Mouse (Mus musculus) lung, postnatal 0 days (tissue): Measurements from ENCODE around the gene 9230112D13Rik.

Experiments used
- CTCF ChIP-seq: IDR thresholded peaks from 2 replicates; pipeline ENCODE4 v1.5.1; 2016; ENCODE audit warnings: antibody characterized with exemption, mild to moderate bottlenecking
- EP300 ChIP-seq: IDR thresholded peaks from 2 replicates; pipeline ENCODE4 v1.6.1; 2016; ENCODE audit warnings: antibody characterized with exemption, mild to moderate bottlenecking, control low read depth

GRCm38 (mm10) chr14:34570294-34570693 is 47.7 kb upstream of the 9230112D13Rik start:
- TF ChIP-seq CTCF, result peak; percentile 84
- no peak for TF ChIP-seq EP300
